Mouse (Mus musculus): ENCODE results near the gene Col4a5. TPM values are rescaled to one million over a fixed set of nuclear protein-coding genes. Genes with fewer than 3 reads are reported as not detected.

The Col4a5 gene
- 5.9 and 6.4 TPM in 2 replicates for polyA plus RNA-seq (2015; fragmentation: Nextera tagmentation; extraction: Ambion mirVana)

DNA sequence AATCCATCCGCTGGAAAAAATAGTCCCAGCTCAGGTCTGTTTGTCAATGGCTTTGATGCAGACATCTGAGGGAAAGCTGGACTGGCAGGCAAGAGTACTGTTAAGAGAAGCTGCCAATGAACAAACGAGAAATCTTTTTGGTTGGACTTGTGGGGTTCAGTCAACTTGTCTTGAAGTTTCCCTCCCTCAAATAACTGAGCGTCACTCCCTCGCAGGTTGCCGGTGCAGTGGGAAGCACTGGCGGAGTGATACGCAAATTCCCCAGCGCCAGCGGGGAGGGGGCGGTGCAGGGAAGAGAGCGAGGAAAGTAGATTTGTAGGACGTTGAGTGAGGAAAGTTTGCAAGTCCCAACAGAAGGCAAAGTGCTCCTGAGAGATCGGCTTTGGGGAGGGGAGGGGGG lies at the start of gene Col4a5:
Col4a5 (plus strand) TSS at position 276 of the 400 bp plus-strand sequence.
- Histone ChIP-seq H3K36me3 (ENCODE audit: poor library complexity, severe bottlenecking) (no peaks in the 10 kb centered on the region), H3K9me3 (replicated peaks) (no peaks in the 10 kb centered on the region), H3K4me1 (no peaks in the 10 kb centered on the region), H3K27ac (no peak within 1 kb of the TSS; the same call in 1 of the 2 replicates), H3K27me3 (peaks cover 18% of the 10 kb centered on the region; the same call in 1 of the 2 replicates), H3K9ac (peak within 1 kb of the TSS; percentile 53), H3K4me2 (peak within 1 kb of the TSS; percentile 63), H3K4me3 (peak within 1 kb of the TSS; percentile 44)
- WGBS = 5% methylated on average over 13 of the region's 13 CpGs
- peak; percentile 93 for ATAC-seq

DNA sequence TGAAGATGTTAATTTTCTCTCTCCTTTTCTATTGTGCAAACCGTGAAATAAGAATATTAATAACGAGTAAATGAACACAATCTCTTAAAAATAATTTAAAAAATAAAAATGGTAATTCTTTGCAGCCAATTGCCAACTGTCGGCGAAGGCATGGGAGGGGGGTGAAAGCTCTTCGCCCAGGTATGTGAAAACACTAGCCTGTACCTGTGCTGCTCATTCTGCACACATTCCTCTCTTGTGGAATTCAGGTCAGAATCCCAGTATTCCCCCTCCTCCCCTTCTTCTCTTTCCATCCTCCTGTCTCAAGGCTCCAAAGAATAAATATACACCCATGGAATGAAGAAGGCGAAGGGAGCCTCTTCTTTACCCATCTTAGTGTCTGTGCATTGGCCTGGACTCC lies 38.4 kb upstream of the Col4a5 start:
- WGBS = 93% methylated on average over 6 of the region's 6 CpGs
- Histone ChIP-seq H3K4me3 (no peak overlapping the region), H3K27me3 (no peaks in the 10 kb centered on the region; the same call in 1 of the 2 replicates), H3K4me2 (no peak overlapping the region), H3K9me3 (replicated peaks) (no peaks in the 10 kb centered on the region), H3K27ac (no peak overlapping the region), H3K9ac (no peak overlapping the region), H3K36me3 (ENCODE audit: poor library complexity, severe bottlenecking) (no peaks in the 10 kb centered on the region), H3K4me1 (no peaks in the 10 kb centered on the region)
- ATAC-seq = no peak

DNA sequence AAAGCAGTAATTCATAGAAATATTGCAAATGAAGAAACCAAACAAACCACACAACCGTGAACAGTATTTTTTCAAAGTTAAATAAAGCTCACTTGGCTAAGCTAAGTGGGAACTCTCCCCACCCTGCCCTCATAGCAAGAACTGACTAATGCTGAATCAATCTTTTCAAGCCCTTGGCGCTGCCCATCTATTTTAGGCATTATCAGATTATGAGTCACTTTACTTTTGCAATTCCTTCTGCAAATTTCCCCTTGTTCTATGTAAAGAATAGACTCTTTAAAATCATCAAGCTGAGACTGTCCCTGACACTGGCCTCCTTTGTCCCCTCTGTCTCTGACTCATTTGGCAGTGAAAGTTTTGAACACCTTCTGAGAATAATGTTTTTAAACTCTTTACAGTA lies 35.8 kb upstream of the Col4a5 start:
- Histone ChIP-seq H3K4me3 (no peak overlapping the region), H3K4me1 (no peaks in the 10 kb centered on the region), H3K27ac (no peak overlapping the region), H3K9ac (no peak overlapping the region), H3K4me2 (no peak overlapping the region), H3K9me3 (replicated peaks) (no peaks in the 10 kb centered on the region), H3K27me3 (no peaks in the 10 kb centered on the region; the same call in 1 of the 2 replicates), H3K36me3 (ENCODE audit: poor library complexity, severe bottlenecking) (no peaks in the 10 kb centered on the region)
- ATAC-seq = no peak
- 62% methylated on average over 2 of the region's 2 CpGs for WGBS

DNA sequence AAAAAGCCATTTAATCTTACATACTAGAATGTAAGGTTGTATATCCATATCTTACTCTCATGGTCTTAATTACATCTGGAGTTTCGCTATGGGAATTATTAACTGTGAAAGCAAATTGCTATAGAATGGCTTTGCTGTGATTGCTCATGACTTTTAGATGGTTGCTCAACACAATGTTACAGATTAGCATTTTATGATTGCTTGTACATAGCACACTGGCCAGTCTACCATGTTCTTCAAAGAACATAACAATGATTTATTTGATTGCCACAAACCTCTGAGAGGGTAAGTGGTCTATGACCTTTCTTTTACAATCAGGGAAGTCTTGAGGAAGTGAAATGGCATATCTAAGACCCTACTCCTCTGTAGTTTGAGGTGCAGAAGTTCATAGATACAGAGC lies 27.2 kb upstream of the Col4a5 start:
- Histone ChIP-seq H3K4me2 (no peak overlapping the region), H3K27ac (no peak overlapping the region), H3K9me3 (replicated peaks) (no peaks in the 10 kb centered on the region), H3K4me1 (no peaks in the 10 kb centered on the region), H3K36me3 (ENCODE audit: poor library complexity, severe bottlenecking) (no peaks in the 10 kb centered on the region), H3K4me3 (no peak overlapping the region), H3K9ac (no peak overlapping the region), H3K27me3 (peaks cover 6% of the 10 kb centered on the region; the same call in 1 of the 2 replicates)
- 86% methylated on average over 1 of the region's 1 CpGs for WGBS
- no peak for ATAC-seq

DNA sequence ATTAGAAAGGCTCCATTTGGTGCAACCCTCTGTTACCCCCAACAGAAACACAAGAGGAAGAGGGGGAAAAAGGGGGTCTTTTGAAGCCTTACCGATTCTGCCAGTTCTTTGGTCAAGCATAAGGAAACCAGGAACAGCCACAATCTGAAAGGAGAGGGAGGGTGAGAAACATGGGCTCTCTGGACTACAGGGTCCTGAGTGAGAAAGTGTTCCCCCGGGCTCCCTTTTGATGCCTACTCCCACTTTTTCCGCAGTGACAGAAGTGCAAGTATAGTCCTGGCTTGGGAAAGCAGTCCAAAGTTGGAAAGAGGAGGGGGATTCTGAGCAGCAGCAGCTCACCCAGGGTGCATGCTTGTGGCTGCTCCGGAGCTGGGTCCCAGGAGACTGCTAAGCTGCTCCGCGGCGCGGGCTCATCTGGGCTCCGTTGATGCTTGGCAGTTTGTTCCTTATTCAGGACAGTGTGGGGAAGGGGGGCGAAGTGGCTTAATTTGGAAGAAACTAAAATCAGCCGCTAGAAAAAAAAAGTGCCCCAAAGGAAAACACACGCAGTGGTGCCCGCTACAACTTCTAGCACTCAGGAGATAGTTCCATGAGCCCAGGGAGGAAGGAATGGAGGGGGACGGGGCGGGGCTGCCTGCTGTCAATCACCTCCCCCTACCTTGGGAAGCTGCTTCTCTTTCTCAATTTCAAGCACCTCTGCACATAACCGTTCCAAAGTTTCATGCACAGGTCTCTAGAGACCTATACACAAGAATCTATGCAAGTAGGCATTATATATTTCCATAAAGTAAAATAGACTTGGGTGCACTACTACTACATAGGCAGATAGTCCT lies 1.5 kb upstream of the Col4a5 start, which contains the start of gene Col4a6:
Col4a6 (minus strand) TSS at position 607 of the 833 bp plus-strand sequence.
- 14% methylated on average over 16 of the region's 16 CpGs for whole genome bisulfite sequencing
- Histone ChIP-seq H3K27ac (no peak within 1 kb of the TSS), H3K4me3 (peak within 1 kb of the TSS; percentile 44), H3K36me3 (ENCODE audit: poor library complexity, severe bottlenecking) (no peaks in the 10 kb centered on the region), H3K9ac (peak within 1 kb of the TSS; percentile 16; the same call in 1 of the 2 replicates), H3K9me3 (replicated peaks) (no peaks in the 10 kb centered on the region), H3K4me2 (peak within 1 kb of the TSS; percentile 63), H3K27me3 (peaks cover 18% of the 10 kb centered on the region; the same call in 1 of the 2 replicates), H3K4me1 (no peaks in the 10 kb centered on the region)
- ATAC-seq = peak; percentile 73; the same call in 1 of the 2 replicates

DNA sequence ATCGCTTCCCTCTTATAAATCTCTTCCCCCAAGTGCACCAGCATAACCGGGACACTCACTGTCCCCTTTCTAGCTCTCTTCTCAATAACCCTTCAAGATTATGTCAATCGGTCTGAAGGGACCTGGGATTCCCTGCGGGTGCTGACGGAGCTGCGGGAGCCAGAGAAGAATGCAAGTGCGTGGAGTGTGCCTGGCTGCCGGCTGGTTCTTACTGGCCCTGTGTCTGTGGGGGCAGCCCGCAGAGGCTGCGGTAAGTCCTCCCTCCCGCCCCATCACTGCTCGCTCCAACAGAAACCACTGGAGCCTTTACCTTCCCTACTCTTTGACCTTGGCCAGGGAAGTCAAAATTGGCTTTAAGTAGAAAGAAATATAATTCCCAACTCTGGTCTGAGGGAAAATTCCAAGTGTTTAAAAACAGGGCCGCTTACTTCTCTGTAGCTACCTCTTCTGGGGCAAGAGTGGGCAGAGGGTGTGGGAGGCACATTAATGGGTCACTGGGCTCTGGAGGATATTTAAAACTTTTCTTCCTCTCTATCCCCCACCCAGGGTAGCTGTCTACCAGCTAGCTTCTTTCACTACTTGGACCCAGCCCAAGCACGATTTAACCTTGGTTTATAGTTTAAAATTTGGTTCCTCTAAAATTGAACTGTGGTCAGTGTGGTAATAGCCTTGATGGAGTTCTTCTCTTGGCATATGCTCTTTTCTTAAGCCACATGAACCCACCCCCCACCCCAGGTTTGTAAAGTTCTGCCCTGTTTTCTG lies 562 bp downstream of the Col4a5 start:
- H3K9me3 ChIP-seq (replicated peaks) = no peaks in the 10 kb centered on the region
- no peaks in the 10 kb centered on the region for H3K4me1 ChIP-seq
- 19% methylated on average over 14 of the region's 14 CpGs for WGBS
- peak overlapping the region; percentile 44 for H3K4me3 ChIP-seq
- H3K4me2 ChIP-seq = peak overlapping the region; percentile 63
- no peak overlapping the region; the same call in 1 of the 2 replicates for H3K27ac ChIP-seq
- ATAC-seq = peak; percentile 76
- no peaks in the 10 kb centered on the region for H3K36me3 ChIP-seq (ENCODE audit: poor library complexity, severe bottlenecking)
- H3K9ac ChIP-seq = peak overlapping the region; percentile 53
- H3K27me3 ChIP-seq = peaks cover 18% of the 10 kb centered on the region; the same call in 1 of the 2 replicates

DNA sequence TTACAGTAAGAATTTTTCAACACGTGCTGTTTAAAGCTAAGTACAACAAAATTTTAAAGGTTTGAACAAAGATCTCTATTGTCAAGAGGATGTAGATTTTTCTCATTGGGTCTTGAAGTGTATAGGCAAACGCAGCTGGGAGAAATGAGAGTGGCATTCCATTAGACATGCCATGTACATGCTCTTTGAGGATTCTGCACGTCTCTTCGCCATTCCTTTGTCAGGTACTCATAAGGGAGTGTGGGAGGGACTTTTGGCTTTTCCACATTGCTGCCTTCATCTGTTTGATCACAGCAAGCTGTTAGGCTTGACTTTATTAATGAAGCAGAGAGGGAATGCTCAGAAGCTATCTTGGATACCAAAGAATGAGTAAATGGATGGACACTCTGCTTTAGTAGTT lies 19.4 kb downstream of the Col4a5 start:
- Histone ChIP-seq H3K9me3 (replicated peaks) (no peaks in the 10 kb centered on the region), H3K27me3 (no peaks in the 10 kb centered on the region; the same call in 1 of the 2 replicates), H3K9ac (no peak overlapping the region), H3K36me3 (ENCODE audit: poor library complexity, severe bottlenecking) (no peaks in the 10 kb centered on the region), H3K4me2 (no peak overlapping the region), H3K27ac (no peak overlapping the region), H3K4me1 (no peaks in the 10 kb centered on the region), H3K4me3 (no peak overlapping the region)
- 78% methylated on average over 4 of the region's 4 CpGs for WGBS
- no peak for ATAC-seq

DNA sequence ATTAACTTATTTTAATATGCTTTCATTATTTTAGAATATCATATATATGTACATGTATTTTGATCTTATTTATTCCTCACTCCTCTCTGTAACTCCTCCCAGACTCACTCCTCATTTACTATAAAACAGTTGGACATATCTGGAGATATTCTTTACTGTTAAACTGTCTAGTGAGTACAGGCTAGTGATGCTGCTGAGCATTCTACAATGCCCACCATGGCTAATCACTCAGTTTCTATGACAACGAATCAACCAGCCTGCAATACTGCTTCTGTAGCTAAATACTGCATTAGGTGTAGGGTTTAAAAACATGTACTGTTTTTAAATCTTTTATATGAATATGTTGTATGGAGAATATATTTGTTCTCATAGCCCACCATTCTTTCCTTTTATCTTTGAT lies 27.9 kb downstream of the Col4a5 start:
- Histone ChIP-seq H3K4me1 (no peaks in the 10 kb centered on the region), H3K36me3 (ENCODE audit: poor library complexity, severe bottlenecking) (no peaks in the 10 kb centered on the region), H3K27me3 (0 out of 2 replicates have a peak, but pooled peaks cover 2% of the 10 kb centered on the region), H3K9me3 (replicated peaks) (no peaks in the 10 kb centered on the region), H3K4me2 (no peak overlapping the region), H3K4me3 (no peak overlapping the region), H3K27ac (no peak overlapping the region), H3K9ac (no peak overlapping the region)
- 93% methylated on average over 1 of the region's 1 CpGs for WGBS
- no peak for ATAC-seq

DNA sequence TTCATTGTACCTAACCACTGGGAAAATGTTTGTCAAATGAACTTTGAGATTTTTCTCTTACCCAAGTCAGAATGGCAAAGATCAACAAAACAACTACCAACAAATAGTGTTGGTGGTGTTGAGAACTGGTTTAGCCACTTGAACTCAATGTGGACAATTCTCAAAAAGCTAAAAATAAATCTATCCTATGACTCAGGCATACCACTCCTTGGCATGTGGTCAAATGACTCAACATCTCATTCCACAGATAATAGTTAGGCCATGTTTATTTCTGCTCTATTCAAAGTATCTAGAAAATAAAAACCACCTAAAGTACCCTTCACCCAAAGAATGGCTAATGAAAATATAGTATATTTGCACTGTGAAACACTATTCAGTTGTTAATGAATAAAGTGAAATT lies 58.3 kb downstream of the Col4a5 start:
- H3K4me3 ChIP-seq = no peak overlapping the region
- H3K4me1 ChIP-seq = no peaks in the 10 kb centered on the region
- H3K27me3 ChIP-seq = no peaks in the 10 kb centered on the region
- no peak for ATAC-seq
- no peak overlapping the region for H3K9ac ChIP-seq
- no peaks in the 10 kb centered on the region for H3K9me3 ChIP-seq (replicated peaks)
- no peaks in the 10 kb centered on the region for H3K36me3 ChIP-seq (ENCODE audit: poor library complexity, severe bottlenecking)
- no peak overlapping the region for H3K27ac ChIP-seq
- no peak overlapping the region for H3K4me2 ChIP-seq

DNA sequence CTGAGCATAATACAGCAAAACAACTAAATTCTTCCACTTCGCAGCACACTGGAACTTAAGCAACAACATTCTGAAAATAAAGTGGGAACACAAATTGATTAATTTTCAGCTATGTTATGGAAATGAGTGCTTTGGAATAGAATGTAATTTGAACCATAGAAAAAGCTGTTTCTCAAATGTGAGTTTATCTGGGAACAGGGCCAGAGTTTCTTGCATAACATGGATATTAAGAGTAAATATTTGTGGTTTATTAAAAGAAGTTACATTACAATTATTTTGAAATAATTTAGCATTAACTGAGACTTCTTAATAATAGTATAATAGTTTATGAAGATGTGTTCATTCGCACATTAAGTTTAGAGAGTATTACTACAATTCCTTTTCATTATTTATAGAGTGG lies 72.3 kb downstream of the Col4a5 start:
- no peak overlapping the region for H3K9ac ChIP-seq
- no peaks in the 10 kb centered on the region for H3K36me3 ChIP-seq (ENCODE audit: poor library complexity, severe bottlenecking)
- H3K27me3 ChIP-seq = no peaks in the 10 kb centered on the region
- no peak overlapping the region for H3K4me2 ChIP-seq
- ATAC-seq = no peak
- H3K4me1 ChIP-seq = no peaks in the 10 kb centered on the region
- WGBS = 92% methylated on average over 2 of the region's 2 CpGs
- H3K27ac ChIP-seq = no peak overlapping the region
- no peaks in the 10 kb centered on the region for H3K9me3 ChIP-seq (replicated peaks)
- no peak overlapping the region for H3K4me3 ChIP-seq

DNA sequence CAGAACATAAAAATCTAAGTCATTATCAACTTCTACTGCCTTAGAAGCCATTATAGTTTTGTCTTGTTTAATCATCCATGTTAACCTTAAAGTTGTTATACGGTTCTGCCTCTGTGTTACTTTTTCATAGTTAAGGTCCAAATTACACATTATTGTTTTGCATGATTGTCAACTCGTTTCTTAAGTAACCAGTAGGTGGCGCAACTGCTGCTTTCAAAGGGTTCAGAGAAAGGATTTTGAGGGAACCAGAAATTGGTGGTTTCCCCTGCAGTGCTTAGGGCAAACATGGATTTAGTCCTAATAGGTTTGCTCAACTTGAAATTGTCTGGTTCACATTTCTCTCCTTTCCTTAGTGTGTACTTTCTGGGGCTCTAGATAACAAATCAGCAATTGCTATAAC lies 115.1 kb downstream of the Col4a5 start:
- no peak overlapping the region for H3K4me3 ChIP-seq
- no peaks in the 10 kb centered on the region for H3K27me3 ChIP-seq
- H3K9ac ChIP-seq = no peak overlapping the region
- H3K4me1 ChIP-seq = no peaks in the 10 kb centered on the region
- no peak overlapping the region for H3K27ac ChIP-seq
- 26% methylated on average over 3 of the region's 3 CpGs for WGBS
- no peak overlapping the region for H3K4me2 ChIP-seq
- H3K36me3 ChIP-seq (ENCODE audit: poor library complexity, severe bottlenecking) = no peaks in the 10 kb centered on the region
- no peaks in the 10 kb centered on the region for H3K9me3 ChIP-seq (replicated peaks)
- 0 out of 2 replicates have a peak, but pooled peaks have one; percentile 19 for ATAC-seq

DNA sequence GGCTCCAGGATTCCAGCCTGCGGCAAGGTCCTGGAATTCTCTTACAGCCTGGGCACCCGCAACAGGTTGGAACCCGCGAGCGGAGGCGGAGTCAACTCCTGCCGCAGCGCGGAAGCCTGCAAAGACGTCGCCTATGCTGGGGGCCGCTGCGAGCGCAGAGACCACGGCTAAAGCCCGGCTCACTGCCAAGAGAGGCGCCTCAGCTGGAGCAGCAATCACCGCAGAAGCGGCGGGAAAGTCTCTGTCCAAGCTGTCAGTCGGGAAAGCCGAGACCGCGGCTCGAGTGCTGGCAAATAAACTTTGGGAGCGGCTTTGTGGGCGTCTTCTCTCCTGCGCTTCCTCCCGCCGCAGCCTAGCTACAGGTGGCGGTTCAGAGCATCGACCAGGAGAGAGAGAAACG lies 246.5 kb downstream of the Col4a5 start:
- peak overlapping the region; percentile 36 for H3K4me3 ChIP-seq
- no peak overlapping the region; the same call in 1 of the 2 replicates for H3K9ac ChIP-seq
- H3K4me2 ChIP-seq = peak overlapping the region; percentile 63
- no peaks in the 10 kb centered on the region for H3K36me3 ChIP-seq (ENCODE audit: poor library complexity, severe bottlenecking)
- peaks cover 61% of the 10 kb centered on the region for H3K27me3 ChIP-seq
- peaks cover 12% of the 10 kb centered on the region for H3K4me1 ChIP-seq
- H3K27ac ChIP-seq = no peak overlapping the region
- 16% methylated on average over 33 of the region's 33 CpGs for WGBS
- no peak for ATAC-seq
- H3K9me3 ChIP-seq (replicated peaks) = no peaks in the 10 kb centered on the region

Data from forebrain, embryonic 13.5 days (tissue).